Mouse (Mus musculus) bone marrow, adult 2 months (tissue): Measurements from ENCODE around the gene Purb. TPM values are rescaled to one million over a fixed set of nuclear protein-coding genes. Genes with fewer than 3 reads are reported as not detected.

Experiments used
- H3K27ac ChIP-seq: fragments of 200-500 bp; 2 replicates; pipeline ENCODE4 v1.5.1; 2012; ENCODE audit warnings: low read depth, mild to moderate bottlenecking, control low read depth, inconsistent platforms, low read length; ENCODE audit not compliant: control insufficient read depth, poor library complexity, insufficient read depth
- H3K4me1 ChIP-seq: fragments of 200-500 bp; 2 replicates; pipeline ENCODE4 v1.6.1; 2011; ENCODE audit warnings: low read length; ENCODE audit not compliant: control insufficient read depth, insufficient read depth
- H3K4me3 ChIP-seq: fragments of 200-500 bp; replicated peaks from 2 replicates; pipeline ENCODE3; 2011; ENCODE audit warnings: mild to moderate bottlenecking, low read depth, low read length, control low read depth; ENCODE audit not compliant: control insufficient read depth
- CTCF ChIP-seq: fragments of 200-500 bp; IDR thresholded peaks from 2 replicates; pipeline ENCODE4 v1.5.1; 2011; ENCODE audit warnings: low read length, control low read depth; ENCODE audit not compliant: control insufficient read depth, insufficient read depth
- POLR2A ChIP-seq: fragments of 200-500 bp; IDR thresholded peaks from 2 replicates; pipeline ENCODE4 v1.6.1; 2011; ENCODE audit warnings: low read depth, mild to moderate bottlenecking, control low read depth, low read length, borderline replicate concordance; ENCODE audit not compliant: control insufficient read depth
- WGBS: fragments of 180-500 bp; shearing (Covaris S2); methylation state at CpG from one replicate; pipeline ENCODE4 v1.1.7; 2018; 5-methylcytosine and 5-hydroxymethylcytosine counted together
- polyA plus RNA-seq: library from polyadenylated mRNA; stranded (reverse); fragments of >200 nt; gene quantifications from 2 replicates; pipeline ENCODE4 v1.2.4, GENCODE M21; 2011; ENCODE audit warnings: low replicate concordance; ENCODE audit not compliant: missing spikeins, insufficient read depth, insufficient read length

Purb gene
- polyA plus RNA-seq, 1 experiment: 18.0 TPM

DNA sequence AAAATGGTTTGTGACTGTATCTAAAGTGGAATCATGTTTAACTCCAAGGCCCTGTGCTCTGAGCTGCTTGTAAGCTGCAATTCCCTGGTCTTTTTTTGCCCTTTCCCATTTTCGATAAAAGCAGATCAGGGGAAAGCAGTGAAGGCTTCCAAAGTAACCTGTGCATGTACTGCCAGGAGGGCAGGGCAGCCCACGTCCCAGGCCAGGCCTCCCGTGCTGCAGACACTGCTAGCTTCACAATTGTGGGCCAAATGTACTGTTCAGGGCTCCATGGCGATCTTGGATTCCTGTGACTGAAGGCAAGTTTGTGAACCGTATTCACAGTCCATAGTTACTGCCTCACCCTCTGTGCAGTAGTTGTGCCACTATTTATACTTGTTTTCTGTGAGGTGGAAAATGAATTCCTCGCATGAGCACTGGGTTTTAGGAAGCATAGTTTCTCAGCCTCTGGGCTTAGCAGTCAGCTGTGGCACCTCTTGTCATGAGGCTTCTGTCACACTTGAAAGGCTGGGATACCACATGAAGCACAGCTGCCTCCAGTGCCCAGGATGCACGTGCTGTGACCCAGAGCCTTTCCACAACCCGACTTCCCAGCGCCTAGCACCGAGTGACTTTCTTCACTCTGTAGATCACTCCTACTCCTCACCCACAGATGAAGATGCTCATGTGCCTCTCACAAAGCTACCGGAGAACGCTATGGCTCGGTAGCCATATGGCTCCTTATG lies 5.1 kb upstream of the Purb start:
- H3K4me3 ChIP-seq: no peak overlapping the region
- peak overlapping the region; percentile 13; the same call in 1 of the 2 replicates for H3K27ac ChIP-seq
- 79% methylated on average over 13 of the region's 13 CpGs for WGBS
- no peaks in the 10 kb centered on the region; the same call in none of the 2 replicates for H3K4me1 ChIP-seq
- TF ChIP-seq POLR2A: no peak
- TF ChIP-seq CTCF: no peak

DNA sequence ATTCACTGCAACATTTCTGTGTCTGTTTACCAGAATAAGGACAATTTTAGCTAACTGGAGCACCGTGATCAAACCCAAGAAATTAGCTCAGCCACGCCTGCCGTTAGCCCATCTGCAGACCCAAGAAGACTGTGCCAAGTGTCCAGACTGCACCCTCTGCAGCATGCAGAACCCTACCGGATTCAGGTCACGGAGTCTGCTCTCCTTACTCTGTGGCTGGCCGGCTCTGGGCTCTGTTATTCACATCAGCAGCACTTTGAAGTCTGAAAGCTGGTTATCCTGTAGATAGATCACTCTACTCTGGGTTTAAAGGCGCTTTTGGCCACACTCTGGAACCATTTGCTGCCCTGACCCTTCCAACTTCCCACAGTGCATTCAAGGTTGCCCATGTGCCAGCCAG lies 4.5 kb upstream of the Purb start:
- no peak for TF ChIP-seq POLR2A
- no peak for TF ChIP-seq CTCF
- Histone ChIP-seq H3K27ac (no peak overlapping the region; the same call in 1 of the 2 replicates), H3K4me3 (no peak overlapping the region), H3K4me1 (no peaks in the 10 kb centered on the region; the same call in none of the 2 replicates)
- WGBS: 84% methylated on average over 7 of the region's 7 CpGs

DNA sequence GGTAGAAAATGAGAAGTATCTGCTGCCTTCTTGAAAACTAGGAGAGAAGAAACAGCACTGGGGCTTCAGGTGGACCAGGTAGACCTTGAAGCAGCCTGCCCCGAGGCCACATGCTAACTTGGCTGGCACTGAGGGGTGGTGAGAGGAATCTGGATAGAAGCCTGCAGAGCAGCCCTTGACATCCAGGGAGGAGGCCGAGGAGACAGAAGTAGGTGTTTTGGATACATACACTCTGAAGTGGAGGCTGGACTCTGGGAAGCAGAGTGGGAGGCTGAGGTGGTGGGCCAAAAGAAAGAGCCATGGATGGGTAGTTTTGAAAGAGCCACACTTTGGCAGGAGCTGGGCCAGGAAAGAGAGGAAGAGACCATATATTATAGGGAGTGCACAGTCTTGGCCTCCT lies 3.5 kb upstream of the Purb start:
- Histone ChIP-seq H3K27ac (no peak overlapping the region), H3K4me3 (no peak overlapping the region), H3K4me1 (no peaks in the 10 kb centered on the region; the same call in none of the 2 replicates)
- 86% methylated on average over 2 of the region's 2 CpGs for WGBS
- TF ChIP-seq CTCF (no peak), POLR2A (no peak)

DNA sequence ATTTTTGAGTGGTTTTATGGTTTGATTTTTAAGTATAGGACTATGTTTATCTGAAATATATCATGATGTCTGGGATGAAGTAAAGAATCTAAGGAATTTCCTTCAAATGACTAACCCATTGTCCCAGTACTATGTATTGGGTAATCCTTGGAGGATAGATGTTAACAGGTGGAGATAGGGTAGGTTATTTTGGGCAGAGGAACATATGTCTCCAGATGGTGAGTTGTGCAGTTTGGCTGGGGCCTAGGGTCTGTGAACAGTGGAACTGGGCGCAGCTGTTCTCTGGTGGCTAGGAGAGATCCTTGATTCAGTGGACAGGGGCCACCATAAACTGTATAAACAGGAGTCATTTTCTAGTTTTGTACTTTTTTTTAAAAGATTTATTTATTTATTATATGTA lies 1.6 kb upstream of the Purb start:
- no peak overlapping the region for H3K27ac ChIP-seq
- no peak overlapping the region for H3K4me3 ChIP-seq
- TF ChIP-seq CTCF (no peak), POLR2A (no peak)
- 89% methylated on average over 1 of the region's 1 CpGs for WGBS
- H3K4me1 ChIP-seq: no peaks in the 10 kb centered on the region; the same call in none of the 2 replicates

DNA sequence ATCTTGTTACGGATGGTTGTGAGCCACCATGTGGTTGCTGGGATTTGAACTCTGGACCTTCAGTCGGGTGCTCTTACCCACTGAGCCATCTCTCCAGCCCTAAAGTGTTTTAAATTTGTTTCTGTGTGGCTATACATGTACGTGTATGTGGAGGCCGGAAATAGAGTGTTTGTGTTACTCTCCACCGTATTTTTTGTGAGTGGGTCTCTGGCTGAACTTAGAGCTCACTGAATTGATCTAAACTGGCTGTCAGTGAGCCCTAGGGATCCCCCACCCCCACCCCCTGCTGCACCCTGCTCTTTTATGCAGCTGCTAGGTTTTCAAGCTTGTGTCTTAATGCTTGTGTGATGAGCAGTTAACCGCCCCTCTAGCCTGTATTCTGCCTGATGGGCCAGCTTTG lies 1.2 kb upstream of the Purb start:
- no peak overlapping the region for H3K27ac ChIP-seq
- WGBS: 81% methylated on average over 6 of the region's 6 CpGs
- H3K4me1 ChIP-seq: no peaks in the 10 kb centered on the region; the same call in none of the 2 replicates
- H3K4me3 ChIP-seq: no peak overlapping the region
- TF ChIP-seq CTCF (no peak), POLR2A (no peak)

DNA sequence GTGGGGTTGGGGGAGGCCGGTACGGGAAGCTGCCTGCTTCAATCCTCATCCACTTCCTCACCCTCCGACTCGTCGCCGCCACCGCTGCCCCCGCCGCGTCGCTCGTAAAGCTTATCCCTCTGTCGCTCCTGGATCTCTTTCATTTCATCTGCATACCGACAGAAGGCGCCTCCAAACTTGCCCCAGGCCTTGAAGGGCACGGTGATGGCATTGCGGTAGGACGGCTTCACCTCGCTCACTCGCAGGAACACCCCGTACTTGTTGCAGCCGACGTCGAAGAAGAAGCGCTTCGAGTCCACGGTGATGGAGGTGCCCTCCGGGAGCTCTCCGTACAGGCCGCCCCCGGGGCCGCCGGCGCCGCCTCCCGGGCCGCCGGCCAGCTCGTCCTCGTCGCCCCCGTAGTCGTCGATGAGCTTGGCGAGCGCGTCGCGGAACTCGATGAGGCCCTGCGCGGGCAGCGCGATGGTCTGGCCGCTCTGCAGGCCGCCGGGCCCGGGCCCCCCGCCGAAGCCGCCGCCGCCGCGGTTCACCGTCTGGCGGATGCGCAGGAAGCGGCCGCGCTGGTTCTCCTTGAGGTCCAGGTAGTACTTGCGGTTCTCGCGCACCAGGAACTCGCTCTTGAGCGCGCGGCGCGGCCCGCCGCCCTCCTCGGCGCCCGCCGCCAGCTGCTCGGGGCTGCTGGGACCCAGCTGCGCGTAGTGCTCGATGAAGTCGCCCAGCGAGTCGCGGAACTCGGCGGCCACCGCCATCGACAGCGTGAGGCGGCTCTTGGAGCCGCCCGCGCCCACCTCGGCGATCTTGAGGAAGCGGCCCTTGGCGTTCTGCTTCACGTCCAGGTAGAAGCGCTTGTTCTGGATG lies 614 bp downstream of the Purb start:
- Histone ChIP-seq H3K27ac (peak overlapping the region; percentile 100), H3K4me3 (peak overlapping the region; percentile 96), H3K4me1 (no peaks in the 10 kb centered on the region; the same call in 1 of the 2 replicates)
- WGBS: under 1% methylated on average over 109 of the region's 109 CpGs
- TF ChIP-seq POLR2A (peak; percentile 55; the same call in 1 of the 2 replicates), CTCF (no peak)

DNA sequence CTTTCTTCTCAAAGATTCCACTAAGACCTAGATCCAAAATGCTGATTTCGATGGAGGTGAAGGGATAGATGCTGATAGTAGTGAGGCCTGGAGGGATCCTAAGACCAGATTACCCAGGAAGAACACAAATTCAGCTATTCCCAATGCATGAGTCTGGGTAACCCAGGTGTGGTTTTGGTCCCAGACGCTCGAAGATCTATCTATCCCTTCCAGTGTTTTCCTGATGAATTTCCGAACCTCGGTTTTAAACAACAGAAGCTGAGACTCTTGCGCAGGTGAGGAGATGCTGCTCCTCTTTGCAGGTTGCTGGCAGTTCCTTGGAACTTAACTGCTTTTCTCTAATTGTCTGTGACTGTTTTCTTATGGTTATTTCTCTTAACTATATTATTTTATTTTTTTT lies 1.3 kb downstream of the Purb start:
- H3K4me3 ChIP-seq: peak overlapping the region; percentile 96
- WGBS: 31% methylated on average over 6 of the region's 6 CpGs
- H3K27ac ChIP-seq: peak overlapping the region; percentile 100; the same call in 1 of the 2 replicates
- TF ChIP-seq POLR2A (no peak), CTCF (no peak)
- no peaks in the 10 kb centered on the region; the same call in 1 of the 2 replicates for H3K4me1 ChIP-seq

DNA sequence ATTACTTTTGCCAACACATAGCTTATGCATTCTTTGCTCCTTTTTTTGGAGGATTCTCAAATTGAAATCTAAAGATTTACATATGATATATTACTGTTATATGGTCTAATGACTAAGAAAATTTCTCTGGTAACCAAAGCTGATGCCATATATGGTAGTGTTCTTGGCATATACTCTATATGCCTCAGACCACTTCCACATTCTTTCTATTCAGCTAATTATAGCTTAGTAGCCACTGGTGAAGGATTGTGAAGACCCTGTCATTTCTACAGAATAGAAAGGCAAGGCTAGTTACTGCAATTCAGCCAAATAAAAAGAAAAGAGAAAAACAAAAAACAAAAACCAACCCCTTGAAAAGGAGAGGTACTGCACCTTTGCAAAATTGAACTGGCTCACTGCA lies 3.6 kb downstream of the Purb start:
- no peak overlapping the region for H3K27ac ChIP-seq
- TF ChIP-seq CTCF (no peak), POLR2A (no peak)
- H3K4me1 ChIP-seq: no peaks in the 10 kb centered on the region; the same call in 1 of the 2 replicates
- no peak overlapping the region for H3K4me3 ChIP-seq
